Mouse (Mus musculus): ENCODE results near the gene Wdr62.
"Not testable (repeated sequence)": the region's sequence is repeated elsewhere in the genome, so short reads cannot be mapped to it uniquely, and the experiment has no call there.

The Wdr62 gene

GRCm38 (mm10) chr7:30217277-30217676 is 62.9 kb downstream of the Wdr62 start:
- no peak for DNase-seq (ENCODE audit: low read depth, low spot score)
- Histone ChIP-seq H3K27me3 (ENCODE audit: control insufficient read depth, insufficient read depth, low read length, poor library complexity, severe bottlenecking) (no peaks in the 10 kb centered on the region), H3K36me3 (ENCODE audit: control insufficient read depth, insufficient read depth, low read length, poor library complexity, severe bottlenecking) (no peaks in the 10 kb centered on the region)

- DNase-seq (ENCODE audit: low read depth, low spot score): peak; percentile 92
- no peaks in the 10 kb centered on the region for H3K27me3 ChIP-seq (ENCODE audit: control insufficient read depth, insufficient read depth, low read length, poor library complexity, severe bottlenecking)
- no peaks in the 10 kb centered on the region for H3K36me3 ChIP-seq (ENCODE audit: control insufficient read depth, insufficient read depth, low read length, poor library complexity, severe bottlenecking)
These were observed 63.5 kb downstream of the Wdr62 start for GRCm38 (mm10) chr7:30216723-30217151.

- H3K27me3 ChIP-seq (ENCODE audit: control insufficient read depth, insufficient read depth, low read length, poor library complexity, severe bottlenecking): no peaks in the 10 kb centered on the region
- no peaks in the 10 kb centered on the region for H3K36me3 ChIP-seq (ENCODE audit: control insufficient read depth, insufficient read depth, low read length, poor library complexity, severe bottlenecking)
- DNase-seq (ENCODE audit: low read depth, low spot score): no peak
These were observed 64.3 kb downstream of the Wdr62 start for GRCm38 (mm10) chr7:30215875-30216274.

GRCm38 (mm10) chr7:30213881-30214280 is 66.3 kb downstream of the Wdr62 start:
- no peaks in the 10 kb centered on the region for H3K27me3 ChIP-seq (ENCODE audit: control insufficient read depth, insufficient read depth, low read length, poor library complexity, severe bottlenecking)
- no peak for DNase-seq (ENCODE audit: low read depth, low spot score)
- H3K36me3 ChIP-seq (ENCODE audit: control insufficient read depth, insufficient read depth, low read length, poor library complexity, severe bottlenecking): no peaks in the 10 kb centered on the region

GRCm38 (mm10) chr7:30211025-30211424 is 69.2 kb downstream of the Wdr62 start:
- Histone ChIP-seq H3K27me3 (ENCODE audit: control insufficient read depth, insufficient read depth, low read length, poor library complexity, severe bottlenecking) (no peaks in the 10 kb centered on the region), H3K36me3 (ENCODE audit: control insufficient read depth, insufficient read depth, low read length, poor library complexity, severe bottlenecking) (no peaks in the 10 kb centered on the region)
- no peak for DNase-seq (ENCODE audit: low read depth, low spot score)

GRCm38 (mm10) chr7:30206364-30206763 is 73.9 kb downstream of the Wdr62 start:
- H3K36me3 ChIP-seq (ENCODE audit: control insufficient read depth, insufficient read depth, low read length, poor library complexity, severe bottlenecking); DNase-seq (ENCODE audit: low read depth, low spot score); H3K27me3 ChIP-seq (ENCODE audit: control insufficient read depth, insufficient read depth, low read length, poor library complexity, severe bottlenecking): not testable (repeated sequence)

GRCm38 (mm10) chr7:30205383-30205782 is 74.8 kb downstream of the Wdr62 start:
- no peaks in the 10 kb centered on the region for H3K36me3 ChIP-seq (ENCODE audit: control insufficient read depth, insufficient read depth, low read length, poor library complexity, severe bottlenecking)
- H3K27me3 ChIP-seq (ENCODE audit: control insufficient read depth, insufficient read depth, low read length, poor library complexity, severe bottlenecking): no peaks in the 10 kb centered on the region
- DNase-seq (ENCODE audit: low read depth, low spot score): peak; percentile 86

GRCm38 (mm10) chr7:30204380-30204779 is 75.8 kb downstream of the Wdr62 start:
- H3K27me3 ChIP-seq (ENCODE audit: control insufficient read depth, insufficient read depth, low read length, poor library complexity, severe bottlenecking): no peaks in the 10 kb centered on the region
- no peak for DNase-seq (ENCODE audit: low read depth, low spot score)
- no peaks in the 10 kb centered on the region for H3K36me3 ChIP-seq (ENCODE audit: control insufficient read depth, insufficient read depth, low read length, poor library complexity, severe bottlenecking)

GRCm38 (mm10) chr7:30202895-30203690 is 77.1 kb downstream of the Wdr62 start:
- Histone ChIP-seq H3K36me3 (ENCODE audit: control insufficient read depth, insufficient read depth, low read length, poor library complexity, severe bottlenecking) (no peaks in the 10 kb centered on the region), H3K27me3 (ENCODE audit: control insufficient read depth, insufficient read depth, low read length, poor library complexity, severe bottlenecking) (no peaks in the 10 kb centered on the region)
- DNase-seq (ENCODE audit: low read depth, low spot score): no peak

GRCm38 (mm10) chr7:30200661-30201060 is 79.6 kb downstream of the Wdr62 start:
- DNase-seq (ENCODE audit: low read depth, low spot score); H3K27me3 ChIP-seq (ENCODE audit: control insufficient read depth, insufficient read depth, low read length, poor library complexity, severe bottlenecking); H3K36me3 ChIP-seq (ENCODE audit: control insufficient read depth, insufficient read depth, low read length, poor library complexity, severe bottlenecking): not testable (repeated sequence)

- no peak for DNase-seq (ENCODE audit: low read depth, low spot score)
- Histone ChIP-seq H3K27me3 (ENCODE audit: control insufficient read depth, insufficient read depth, low read length, poor library complexity, severe bottlenecking) (no peaks in the 10 kb centered on the region), H3K36me3 (ENCODE audit: control insufficient read depth, insufficient read depth, low read length, poor library complexity, severe bottlenecking) (no peaks in the 10 kb centered on the region)
These were observed 80.0 kb downstream of the Wdr62 start for GRCm38 (mm10) chr7:30200200-30200599.

- DNase-seq (ENCODE audit: low read depth, low spot score): no peak
- H3K27me3 ChIP-seq (ENCODE audit: control insufficient read depth, insufficient read depth, low read length, poor library complexity, severe bottlenecking): no peaks in the 10 kb centered on the region
- no peaks in the 10 kb centered on the region for H3K36me3 ChIP-seq (ENCODE audit: control insufficient read depth, insufficient read depth, low read length, poor library complexity, severe bottlenecking)
These were observed 80.6 kb downstream of the Wdr62 start for GRCm38 (mm10) chr7:30199498-30200139.

GRCm38 (mm10) chr7:30198481-30198971 is 81.7 kb downstream of the Wdr62 start, which contains the start of gene Capns1:
Capns1 (minus strand) TSS chr7:30198811.
- H3K36me3 ChIP-seq (ENCODE audit: control insufficient read depth, insufficient read depth, low read length, poor library complexity, severe bottlenecking): no peaks in the 10 kb centered on the region
- peak; percentile 89 for DNase-seq (ENCODE audit: low read depth, low spot score)
- no peaks in the 10 kb centered on the region for H3K27me3 ChIP-seq (ENCODE audit: control insufficient read depth, insufficient read depth, low read length, poor library complexity, severe bottlenecking)

GRCm38 (mm10) chr7:30197592-30198129 is 82.6 kb downstream of the Wdr62 start:
- H3K27me3 ChIP-seq (ENCODE audit: control insufficient read depth, insufficient read depth, low read length, poor library complexity, severe bottlenecking): no peaks in the 10 kb centered on the region
- no peaks in the 10 kb centered on the region for H3K36me3 ChIP-seq (ENCODE audit: control insufficient read depth, insufficient read depth, low read length, poor library complexity, severe bottlenecking)
- no peak for DNase-seq (ENCODE audit: low read depth, low spot score)

- DNase-seq (ENCODE audit: low read depth, low spot score): no peak
- no peaks in the 10 kb centered on the region for H3K27me3 ChIP-seq (ENCODE audit: control insufficient read depth, insufficient read depth, low read length, poor library complexity, severe bottlenecking)
- no peaks in the 10 kb centered on the region for H3K36me3 ChIP-seq (ENCODE audit: control insufficient read depth, insufficient read depth, low read length, poor library complexity, severe bottlenecking)
These were observed 84.0 kb downstream of the Wdr62 start for GRCm38 (mm10) chr7:30196171-30196570.
